Mouse (Mus musculus) frontal cortex, postnatal 25 days (tissue): ENCODE measurements around the gene Retreg2.

Source experiments
- DNase-seq, 2 experiments: peaks; one replicate each; pipeline ENCODE4 v3.0.0; 2022; ENCODE audit warnings: low spot score in 2 of 2

The Retreg2 gene

DNA sequence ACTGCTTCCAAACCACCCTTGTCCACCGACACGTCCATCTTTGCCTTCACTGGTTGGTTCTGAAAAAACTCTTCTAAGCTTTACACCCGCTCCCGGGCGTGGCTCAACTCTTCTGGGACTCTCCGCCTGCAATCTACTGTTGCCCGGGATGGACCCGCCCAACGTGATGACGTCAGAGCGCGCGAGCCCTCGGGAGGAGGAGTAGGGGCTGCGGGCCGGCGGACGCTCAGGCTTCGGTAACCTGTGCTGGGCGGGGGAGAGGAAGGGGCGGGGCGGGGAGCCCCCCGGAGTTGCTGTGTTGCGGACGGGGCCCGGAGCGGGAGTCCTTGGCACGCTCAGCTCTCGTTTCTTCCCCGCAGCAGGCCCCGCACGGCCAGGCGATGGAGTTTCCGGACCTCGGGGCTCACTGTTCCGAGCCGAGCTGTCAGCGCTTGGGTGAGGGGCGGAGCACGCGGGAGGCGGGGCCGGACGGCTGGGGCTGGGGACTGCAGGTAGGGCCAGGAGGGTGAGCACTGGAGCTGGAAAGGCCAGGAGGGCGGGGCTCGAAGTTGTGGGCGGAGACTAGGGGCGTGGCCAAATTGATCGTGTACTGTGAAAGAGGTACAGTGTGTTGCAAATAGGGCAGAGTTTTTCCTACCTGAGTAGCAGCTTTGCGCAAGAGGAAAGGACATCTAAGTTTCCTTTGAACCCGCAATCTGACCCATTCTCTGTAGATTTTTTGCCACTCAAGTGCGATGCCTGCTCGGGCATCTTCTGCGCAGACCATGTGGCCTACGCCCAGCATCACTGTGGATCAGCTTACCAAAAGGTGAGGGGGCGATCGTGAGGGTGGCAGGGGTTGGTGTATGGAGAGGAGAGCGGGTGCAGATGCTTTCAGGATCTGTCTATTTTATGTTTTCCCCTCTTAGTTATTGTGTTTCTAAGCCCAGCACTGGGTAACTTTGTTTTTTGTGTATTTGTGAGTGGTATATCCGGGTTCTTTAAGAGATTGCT lies 26.2 kb downstream of the Retreg2 start, which contains the start of gene Zfand2b:
Zfand2b (plus strand) TSS at position 175 of the 993 bp plus-strand sequence.
- DNase-seq: peak; percentile 80 to 87

DNA sequence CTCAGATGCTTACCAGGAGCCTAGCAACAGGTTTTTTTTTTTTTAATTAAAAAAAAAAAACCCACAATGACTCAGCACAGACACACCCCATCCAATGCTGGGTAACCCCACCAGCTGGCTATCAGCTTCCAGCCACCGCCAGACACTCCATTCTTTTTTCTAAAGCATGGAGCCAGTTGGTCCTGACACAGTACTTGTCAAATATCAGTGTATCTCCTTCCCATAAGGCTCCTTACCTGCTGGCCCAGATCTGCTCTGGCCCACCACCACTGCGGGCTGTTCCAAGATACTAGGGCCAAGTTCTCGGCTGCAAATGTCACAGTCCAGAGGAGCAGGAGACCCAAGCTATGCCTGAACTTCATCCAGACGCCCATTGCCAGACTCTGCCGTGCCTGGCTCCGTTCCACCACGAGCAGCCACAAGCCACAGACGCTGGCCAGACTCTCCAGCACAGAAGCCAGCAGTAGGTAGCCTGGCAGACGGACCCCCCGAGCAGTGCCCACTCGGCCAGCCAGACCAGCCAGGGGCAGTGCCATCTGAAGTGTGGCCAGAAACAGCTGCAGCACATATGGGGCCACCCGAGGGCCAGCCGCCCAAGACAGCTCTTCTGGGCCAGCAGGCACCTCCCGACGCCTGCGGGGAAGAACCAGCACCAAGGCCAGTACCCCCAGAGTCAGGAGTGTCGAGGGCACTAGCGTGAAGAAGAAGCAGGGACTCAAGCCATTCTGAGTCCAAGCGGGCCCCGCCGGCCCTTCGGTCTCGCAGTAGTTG lies 36.9 kb downstream of the Retreg2 start:
- peak in 1 of 2 experiments; percentile 27 for DNase-seq

DNA sequence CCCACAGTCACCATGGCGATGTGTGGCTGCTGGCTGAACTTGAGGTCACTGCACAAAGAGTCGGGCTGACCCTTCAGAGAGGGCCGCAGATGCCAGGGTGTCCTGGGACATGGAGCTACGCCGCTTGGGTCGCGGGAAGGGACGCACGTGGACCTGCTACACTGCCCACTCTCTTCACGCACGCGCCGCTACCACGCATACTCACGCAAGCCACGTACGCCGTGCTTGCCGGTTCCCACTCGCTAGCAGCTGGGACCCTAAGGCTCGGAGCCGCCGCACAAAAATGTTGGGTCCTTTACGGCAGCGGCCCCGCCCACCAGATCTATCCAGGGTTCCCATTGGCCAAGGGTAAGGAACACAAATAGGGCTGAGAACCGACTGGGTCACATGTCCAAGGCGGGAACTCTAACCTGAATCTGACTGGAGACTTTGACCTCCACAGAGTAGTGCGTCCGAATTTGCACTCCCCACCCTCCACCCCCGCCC lies 37.6 kb downstream of the Retreg2 start, which contains the start of gene Abcb6:
Abcb6 (minus strand) TSS at position 288 of the 486 bp plus-strand sequence.
- DNase-seq: peak; percentile 80 to 83

DNA sequence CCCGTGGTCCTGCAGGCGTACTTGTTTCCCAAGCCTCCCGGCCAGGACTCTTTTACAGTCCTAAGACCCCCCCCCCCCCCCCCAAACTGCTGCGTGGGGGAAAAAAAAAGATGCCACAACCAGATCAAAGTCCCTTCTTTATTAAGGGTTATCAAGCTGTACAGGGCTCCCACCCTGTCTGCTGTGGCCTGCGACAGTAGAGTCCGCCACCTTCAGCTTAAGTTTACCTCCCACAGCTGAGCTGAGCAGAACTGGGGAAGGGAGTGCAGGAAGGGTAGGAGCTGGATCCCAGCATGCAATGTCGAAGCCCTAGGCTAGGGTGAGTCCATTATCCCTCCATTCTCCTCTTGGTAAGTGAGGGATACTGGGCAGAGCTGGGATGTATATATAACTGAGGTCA lies 38.2 kb downstream of the Retreg2 start:
- no peak for DNase-seq

- no peak for DNase-seq
These were observed 38.8 kb downstream of the Retreg2 start for GRCm38 (mm10) chr1:75181377-75181870.

GRCm38 (mm10) chr1:75182160-75182559 lies 39.6 kb downstream of the Retreg2 start:
- no peak for DNase-seq

- no peak for DNase-seq
These were observed 42.9 kb downstream of the Retreg2 start for GRCm38 (mm10) chr1:75185495-75185894.

DNA sequence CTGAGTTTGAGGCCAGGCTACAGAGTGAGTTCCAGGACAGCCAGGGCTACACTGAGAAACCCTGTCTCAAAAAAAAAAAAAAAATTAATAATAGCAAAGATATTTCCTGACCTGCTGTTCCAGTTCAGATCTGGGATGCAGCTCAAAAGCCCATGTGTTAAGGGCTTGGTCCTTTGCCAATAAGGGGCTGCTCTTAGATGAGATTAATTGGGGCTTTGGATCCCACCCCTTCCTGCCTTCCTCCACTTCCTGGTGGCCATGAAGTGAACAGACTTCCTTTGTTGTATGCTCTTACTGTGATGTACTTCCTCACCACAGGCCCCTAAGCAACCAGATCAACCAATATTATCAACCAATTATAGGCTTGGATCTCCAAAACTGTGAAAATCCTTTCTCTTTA lies 44.5 kb downstream of the Retreg2 start:
- DNase-seq: no peak

DNA sequence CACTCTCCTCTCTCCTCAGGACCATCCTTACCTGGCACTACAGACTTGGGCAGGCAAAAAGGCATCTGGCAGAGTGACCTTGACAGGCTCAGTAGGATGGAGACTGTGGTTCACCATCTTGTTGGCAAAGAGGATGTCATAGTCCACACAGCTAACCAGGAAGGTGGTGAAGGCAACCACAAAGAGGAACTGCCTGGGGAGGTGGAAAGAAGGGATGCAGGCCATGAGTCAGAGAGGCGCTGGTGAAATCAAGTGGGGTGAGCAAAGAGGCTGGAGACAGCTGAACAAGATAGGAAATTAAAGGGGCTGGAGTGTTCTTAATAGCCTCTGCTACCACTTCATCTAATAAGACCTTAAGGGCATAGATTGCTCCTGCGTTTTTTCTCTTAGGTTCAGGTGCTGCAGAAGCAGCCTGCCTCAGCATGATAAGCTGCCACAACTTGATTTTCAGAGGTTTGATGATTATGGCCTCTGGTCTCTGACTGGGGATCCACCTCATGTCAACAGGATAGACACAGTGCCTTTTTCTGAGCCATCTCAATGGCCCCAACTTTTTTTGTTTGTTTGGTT lies 45.4 kb downstream of the Retreg2 start:
- no peak for DNase-seq

DNA sequence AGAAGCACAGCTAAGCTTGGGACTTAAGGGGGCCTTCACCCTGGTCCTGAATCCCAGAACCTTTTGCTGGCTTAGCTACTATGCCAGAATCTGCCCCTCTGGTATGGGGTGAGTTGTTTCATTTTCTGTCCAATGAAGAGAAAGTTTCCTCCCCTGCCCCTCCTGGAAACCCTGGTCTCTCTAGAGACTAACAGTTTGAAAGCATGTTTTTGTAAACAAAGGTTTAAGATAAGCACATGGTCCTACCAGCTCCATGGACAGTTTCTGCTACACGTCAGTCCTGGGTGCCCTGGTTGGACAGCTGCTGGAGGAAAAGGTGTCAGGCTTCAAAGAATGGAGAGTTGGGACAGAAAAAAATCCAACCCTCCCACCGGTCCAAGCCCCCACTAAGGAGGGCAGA lies 48.0 kb downstream of the Retreg2 start:
- DNase-seq: no peak

DNA sequence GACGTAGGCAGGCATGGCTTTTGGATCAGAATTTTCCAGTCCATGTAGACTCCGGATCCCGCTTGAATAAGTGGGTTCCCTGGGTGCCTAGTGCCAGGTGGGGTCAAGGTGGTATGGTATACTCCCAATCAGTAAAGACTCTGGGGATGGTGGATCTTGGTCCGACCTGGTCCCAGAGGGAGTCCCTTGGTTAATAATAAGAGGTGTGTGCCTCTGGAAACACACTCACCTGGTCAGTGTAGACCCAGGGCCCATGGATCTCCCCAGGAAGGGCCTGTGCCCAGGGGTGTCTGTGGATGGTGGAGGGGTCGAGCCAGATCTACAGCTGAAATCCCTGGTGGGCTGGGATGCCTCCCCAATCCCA lies 48.7 kb downstream of the Retreg2 start:
- DNase-seq: no peak

GRCm38 (mm10) chr1:75191622-75192402 lies 49.2 kb downstream of the Retreg2 start, which contains the start of the genes Ankzf1 and Atg9a:
TSS of gene Ankzf1 (plus strand) at chr1:75192151.
TSS of gene Atg9a (minus strand) at chr1:75192196.
- DNase-seq: peak; percentile 82 to 92

DNA sequence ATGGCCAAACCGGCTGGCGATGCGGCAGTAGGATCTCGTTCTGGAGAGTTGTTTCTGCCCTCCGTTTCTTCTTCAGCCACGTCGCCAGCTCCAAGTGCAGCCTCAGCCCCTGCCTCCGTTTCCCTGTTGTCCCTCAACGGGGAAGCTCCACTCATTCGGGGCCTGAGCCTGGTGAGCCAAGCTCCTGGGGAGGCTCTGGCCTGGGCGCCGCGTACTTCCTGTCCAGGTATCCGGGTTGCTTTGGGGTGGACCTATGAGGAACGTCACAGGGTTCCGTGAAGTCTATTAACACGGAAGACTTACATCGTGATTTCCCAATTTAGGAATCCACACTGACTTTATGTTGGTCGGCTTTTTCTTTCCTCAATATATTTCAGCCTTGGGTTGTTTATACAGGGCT lies 49.9 kb downstream of the Retreg2 start:
- DNase-seq: no peak
